In genomic region chr16:81223841-81224240, GRCm38 (mm10) we compare ENCODE assay signal across 16 mouse cellular contexts. TPM values are rescaled to one million over a fixed set of nuclear protein-coding genes. Genes with fewer than 3 reads are reported as not detected.
DNase-seq lines count a peak whose midpoint lies in the region; ATAC-seq and TF ChIP-seq lines count a peak whose summit lies in the region.
"Had no signal": no experiment of that assay in that cellular context is flagged by ENCODE, and none has a peak within 500 bp of the region (broad histone marks: within the 10 kb centered on the region; RNA-seq: fewer than 3 reads in every experiment).

No protein-coding gene starts in this region.

- H3K9ac ChIP-seq in forebrain, embryonic 11.5 days (ENCODE audit: low read length) = no peak overlapping the region
- H3K9ac ChIP-seq in forebrain, embryonic 12.5 days = no peak overlapping the region
- no peak overlapping the region for H3K9ac ChIP-seq in midbrain, embryonic 12.5 days (replicated peaks)
- H3K9ac ChIP-seq: heart, embryonic 12.5 days had no signal

- H3K4me1 ChIP-seq in forebrain, embryonic 11.5 days (replicated peaks; ENCODE audit: control insufficient read depth, insufficient read depth, low read length) = no peaks in the 10 kb centered on the region
- H3K4me1 ChIP-seq in forebrain, embryonic 10.5 days = peaks cover 3% of the 10 kb centered on the region; the same call in 1 of the 2 replicates
- peaks cover 4% of the 10 kb centered on the region for H3K4me1 ChIP-seq in forebrain, embryonic 12.5 days
- peaks cover 8% of the 10 kb centered on the region for H3K4me1 ChIP-seq in midbrain, embryonic 12.5 days
- H3K4me1 ChIP-seq in kidney, adult 2 months (ENCODE audit: control insufficient read depth, insufficient read depth, low read length) = no peaks in the 10 kb centered on the region
- H3K4me1 ChIP-seq: heart, embryonic 12.5 days had no signal

- no peak for TF ChIP-seq POLR2A in kidney, adult 2 months (IDR thresholded peaks at IDR 0.05; ENCODE audit: low read depth, low read length)

- no peaks in the 10 kb centered on the region for H3K9me3 ChIP-seq in forebrain, embryonic 11.5 days (ENCODE audit: control insufficient read depth, low read length)
- H3K9me3 ChIP-seq in forebrain, embryonic 10.5 days = no peaks in the 10 kb centered on the region
- H3K9me3 ChIP-seq in forebrain, embryonic 12.5 days = no peaks in the 10 kb centered on the region
- no peaks in the 10 kb centered on the region for H3K9me3 ChIP-seq in midbrain, embryonic 12.5 days
- H3K9me3 ChIP-seq: heart, embryonic 12.5 days had no signal

- DNase-seq in forebrain, embryonic 11.5 days (ENCODE audit: low spot score) = no peak
- DNase-seq in forebrain, embryonic 10.5 days (ENCODE audit: extremely low spot score, low spot score) = no peak
- peak; percentile 11 for DNase-seq in 3T3-L1 (ENCODE audit: low read depth, low spot score)
- no peak for DNase-seq in heart, postnatal 36 days
- no peak for DNase-seq in gastrocnemius, postnatal 10 days
- no peak for DNase-seq in kidney, adult 2 months
- DNase-seq: adrenal gland, postnatal 14 days; cerebellum, adult 11-12 months; kidney, postnatal 10 days; liver; thymus, postnatal 25 days had no signal

- intact Hi-C loops in heart, postnatal 36 days (cut with DNase I) = no loop called here

- H3K27ac ChIP-seq in forebrain, embryonic 11.5 days (ENCODE audit: low read depth, low read length) = no peak overlapping the region
- H3K27ac ChIP-seq in forebrain, embryonic 10.5 days = no peak overlapping the region
- peak overlapping the region; percentile 25; the same call in 1 of the 2 replicates for H3K27ac ChIP-seq in forebrain, embryonic 12.5 days
- H3K27ac ChIP-seq in midbrain, embryonic 12.5 days (replicated peaks) = 0 out of 2 replicates have a peak overlapping the region, but pooled peaks have one; percentile 46
- H3K27ac ChIP-seq in kidney, adult 2 months (ENCODE audit: insufficient read depth, low read depth, low read length) = no peak overlapping the region

- H3K36me3 ChIP-seq in forebrain, embryonic 11.5 days (ENCODE audit: control insufficient read depth, insufficient read depth, low read length) = no peaks in the 10 kb centered on the region
- no peaks in the 10 kb centered on the region for H3K36me3 ChIP-seq in forebrain, embryonic 10.5 days (replicated peaks)
- H3K36me3 ChIP-seq in forebrain, embryonic 12.5 days (replicated peaks) = no peaks in the 10 kb centered on the region
- H3K36me3 ChIP-seq in midbrain, embryonic 12.5 days = no peaks in the 10 kb centered on the region
- no peaks in the 10 kb centered on the region for H3K36me3 ChIP-seq in kidney, adult 2 months (ENCODE audit: control insufficient read depth, insufficient read depth, low read length)
- H3K36me3 ChIP-seq: heart, embryonic 12.5 days had no signal

- WGBS in forebrain, embryonic 11.5 days = 36% methylated on average over 1 of the region's 1 CpGs
- 70% methylated on average over 1 of the region's 1 CpGs for WGBS in forebrain, embryonic 10.5 days
- 12% methylated on average over 1 of the region's 1 CpGs for WGBS in forebrain, embryonic 12.5 days
- WGBS in midbrain, embryonic 12.5 days = 14% methylated on average over 1 of the region's 1 CpGs
- 66% methylated on average over 1 of the region's 1 CpGs for WGBS in kidney, adult 2 months

- no peak overlapping the region for H3K4me3 ChIP-seq in forebrain, embryonic 11.5 days (ENCODE audit: low read depth, low read length)
- no peak overlapping the region for H3K4me3 ChIP-seq in forebrain, embryonic 10.5 days
- no peak overlapping the region for H3K4me3 ChIP-seq in forebrain, embryonic 12.5 days (replicated peaks)
- H3K4me3 ChIP-seq in midbrain, embryonic 12.5 days = no peak overlapping the region
- H3K4me3 ChIP-seq in kidney, adult 2 months (ENCODE audit: insufficient read depth, low read depth, low read length) = no peak overlapping the region
- H3K4me3 ChIP-seq: heart, embryonic 12.5 days had no signal

- ATAC-seq in forebrain, embryonic 11.5 days (replicated peaks; ENCODE audit: low FRiP score) = peak; percentile 79
- peak; percentile 81 for ATAC-seq in forebrain, embryonic 12.5 days (ENCODE audit: low FRiP score)
- peak; percentile 73 for ATAC-seq in midbrain, embryonic 12.5 days (ENCODE audit: low FRiP score, low read depth)
- ATAC-seq: lung, postnatal 0 days had no signal

- no peak overlapping the region for H3K4me2 ChIP-seq in forebrain, embryonic 11.5 days (ENCODE audit: low read depth, low read length, severe bottlenecking)
- no peak overlapping the region for H3K4me2 ChIP-seq in forebrain, embryonic 12.5 days
- no peak overlapping the region for H3K4me2 ChIP-seq in midbrain, embryonic 12.5 days (replicated peaks)
- H3K4me2 ChIP-seq: heart, embryonic 12.5 days had no signal

- H3K27me3 ChIP-seq in forebrain, embryonic 11.5 days (ENCODE audit: control insufficient read depth, insufficient read depth, low read length) = no peaks in the 10 kb centered on the region
- no peaks in the 10 kb centered on the region for H3K27me3 ChIP-seq in forebrain, embryonic 10.5 days (ENCODE audit: poor library complexity, severe bottlenecking)
- H3K27me3 ChIP-seq in forebrain, embryonic 12.5 days = no peaks in the 10 kb centered on the region
- H3K27me3 ChIP-seq in midbrain, embryonic 12.5 days = no peaks in the 10 kb centered on the region
- no peaks in the 10 kb centered on the region for H3K27me3 ChIP-seq in kidney, adult 2 months (replicated peaks; ENCODE audit: control insufficient read depth, insufficient read depth, low read length)
- H3K27me3 ChIP-seq: heart, embryonic 12.5 days had no signal

- TF ChIP-seq CTCF in kidney, adult 2 months (conservative IDR thresholded peaks at IDR 0.05; ENCODE audit: insufficient read depth, insufficient read length, low read depth, low read length) = no peak

RNA-seq across cellular contexts. Expression of gene Ncam2, which starts 23.3 kb away (rescaled TPM):
- polyA plus RNA-seq in forebrain, embryonic 11.5 days (2014; fragmentation: Nextera tagmentation; extraction: Ambion mirVana) = 3.4 and 4.2 TPM in 2 replicates
- 0.50 and 0.95 TPM in 2 replicates for polyA plus RNA-seq in forebrain, embryonic 10.5 days (2016; fragmentation: Nextera tagmentation; extraction: Ambion mirVana)
- 7.7 TPM in 2 replicates for polyA plus RNA-seq in forebrain, embryonic 12.5 days (2016; fragmentation: Nextera tagmentation; extraction: Ambion mirVana)
- polyA plus RNA-seq in midbrain, embryonic 12.5 days (2016; fragmentation: Nextera tagmentation; extraction: Ambion mirVana) = 7.5 and 9.8 TPM in 2 replicates
- under 1 TPM; 0.05 to 0.06 TPM for total RNA-seq in heart, postnatal 36 days (2021)
- 1 to 10 TPM in 1 of 2 experiments, under 1 TPM in 1; 0.59 to 1.3 TPM for total RNA-seq in gastrocnemius, postnatal 10 days (2021)
- 0.16 and 0.31 TPM in 2 replicates for polyA plus RNA-seq in kidney, adult 2 months (2012; rRNA removed)
- polyA plus RNA-seq: C2C12 had no signal

Comparison
In these comparisons a context has a peak if more than half of its experiments do, and no peak if none do; other contexts are left out.
1. H3K27ac ChIP-seq: peak in forebrain, embryonic 12.5 days (single experiment) and midbrain, embryonic 12.5 days (single experiment); none in forebrain, embryonic 11.5 days (single experiment), forebrain, embryonic 10.5 days (single experiment) and kidney, adult 2 months (single experiment).
2. Peak in every context shown above with its lines, with median percentiles within 50 percentile points of each other: ATAC-seq.